Mouse (Mus musculus): ENCODE data around the gene Slc24a3. TPM values are rescaled to one million over a fixed set of nuclear protein-coding genes. Genes with fewer than 3 reads are reported as not detected.
A peak's percentile ranks its signal among the peaks of the same experiment; 100 is the strongest.

Gene Slc24a3
- total RNA-seq, 2 experiments from 2014 or later = 11.6 to 12.0 TPM

- no peak for DNase-seq (ENCODE audit: low spot score in 2 of 2)
Observed at GRCm38 (mm10) chr2:145420967-145421888, 253.7 kb downstream of the Slc24a3 start.

- no peak for DNase-seq (ENCODE audit: low spot score in 2 of 2)
Observed at GRCm38 (mm10) chr2:145421889-145422212, 254.3 kb downstream of the Slc24a3 start.

- no peak for DNase-seq (ENCODE audit: low spot score in 2 of 2)
Observed at GRCm38 (mm10) chr2:145429982-145430381, 262.4 kb downstream of the Slc24a3 start.

- no peak for DNase-seq (ENCODE audit: low spot score in 2 of 2)
Observed at GRCm38 (mm10) chr2:145434068-145434467, 266.5 kb downstream of the Slc24a3 start.

GRCm38 (mm10) chr2:145438336-145438735 is 270.8 kb downstream of the Slc24a3 start:
- no peak for DNase-seq (ENCODE audit: low spot score in 2 of 2)

GRCm38 (mm10) chr2:145439755-145440154 is 272.2 kb downstream of the Slc24a3 start:
- no peak for DNase-seq (ENCODE audit: low spot score in 2 of 2)

- DNase-seq (ENCODE audit: low spot score in 2 of 2) = no peak
Observed at GRCm38 (mm10) chr2:145457106-145457747, 289.7 kb downstream of the Slc24a3 start.

- no peak for DNase-seq (ENCODE audit: low spot score in 2 of 2)
Observed at GRCm38 (mm10) chr2:145460854-145461423, 293.4 kb downstream of the Slc24a3 start.

- DNase-seq (ENCODE audit: low spot score in 2 of 2) = no peak
Observed at GRCm38 (mm10) chr2:145462253-145462652, 294.7 kb downstream of the Slc24a3 start.

GRCm38 (mm10) chr2:145468701-145469325 is 301.3 kb downstream of the Slc24a3 start:
- DNase-seq (ENCODE audit: low spot score in 2 of 2) = no peak

GRCm38 (mm10) chr2:145477484-145477883 is 309.9 kb downstream of the Slc24a3 start:
- no peak for DNase-seq (ENCODE audit: low spot score in 2 of 2)

- DNase-seq (ENCODE audit: low spot score in 2 of 2) = no peak
Observed at GRCm38 (mm10) chr2:145479676-145480075, 312.1 kb downstream of the Slc24a3 start.

- DNase-seq (ENCODE audit: low spot score in 2 of 2) = no peak
Observed at GRCm38 (mm10) chr2:145500231-145500630, 332.7 kb downstream of the Slc24a3 start.

GRCm38 (mm10) chr2:145501472-145501871 is 333.9 kb downstream of the Slc24a3 start:
- no peak for DNase-seq (ENCODE audit: low spot score in 2 of 2)

GRCm38 (mm10) chr2:145507702-145508101 is 340.1 kb downstream of the Slc24a3 start:
- no peak for DNase-seq (ENCODE audit: low spot score in 2 of 2)

- no peak for DNase-seq (ENCODE audit: low spot score in 2 of 2)
Observed at GRCm38 (mm10) chr2:145510650-145511225, 343.2 kb downstream of the Slc24a3 start.

- DNase-seq (ENCODE audit: low spot score in 2 of 2) = no peak
Observed at GRCm38 (mm10) chr2:145515956-145516355, 348.4 kb downstream of the Slc24a3 start.

GRCm38 (mm10) chr2:145517346-145517745 is 349.8 kb downstream of the Slc24a3 start:
- peak in 1 of 2 experiments; percentile 62 for DNase-seq (ENCODE audit: low spot score in 2 of 2)

- DNase-seq (ENCODE audit: low spot score in 2 of 2) = no peak
Observed at GRCm38 (mm10) chr2:145522017-145522416, 354.5 kb downstream of the Slc24a3 start.

- DNase-seq (ENCODE audit: low spot score in 2 of 2) = no peak
Observed at GRCm38 (mm10) chr2:145523381-145523780, 355.8 kb downstream of the Slc24a3 start.

GRCm38 (mm10) chr2:145527151-145527550 is 359.6 kb downstream of the Slc24a3 start:
- no peak for DNase-seq (ENCODE audit: low spot score in 2 of 2)
